Mouse (Mus musculus) heart, postnatal 25 days (tissue): Measurements from ENCODE around the gene Nfic. TPM values are rescaled to one million over a fixed set of nuclear protein-coding genes. Genes with fewer than 3 reads are reported as not detected.

Experiments used
- DNase-seq: peaks from one replicate; pipeline ENCODE4 v3.0.0; 2022; ENCODE audit warnings: low spot score
- intact Hi-C: fragments of 180-260 bp; cut with DNase I; formaldehyde crosslinking; loops from one replicate; pipeline ENCODE4 v1.15.1; 2025
- total RNA-seq, 2 experiments: library from RNA; stranded (reverse); gene quantifications; 2 replicates each; pipeline ENCODE4 v1.2.3; 2021

Nfic gene
- 100 to 1,000 TPM; 110 to 130 TPM for total RNA-seq

- intact Hi-C loops = no loop called here
- DNase-seq = no peak
These were observed at the start of gene Nfic for GRCm38 (mm10) chr10:81455181-81455895. Gene Nfic (minus strand): TSS chr10:81455635.

GRCm38 (mm10) chr10:81502658-81503057, 47.2 kb upstream of the Nfic start:
- intact Hi-C loops = loop anchor here (1.0 to 5.0 kb wide), 4 partner anchors 16 to 670 kb away; partner anchors contain the start of gene Tle6

GRCm38 (mm10) chr10:81501863-81502262, 46.4 kb upstream of the Nfic start:
- intact Hi-C loops = loop anchor here (2.0 to 5.0 kb wide), 3 partner anchors 17 to 670 kb away; partner anchors contain the start of gene Tle6
- no peak for DNase-seq

More at GRCm38 (mm10) chr10:81502658-81503057, 47.2 kb upstream of the Nfic start:
- DNase-seq = peak; percentile 62

- DNase-seq = no peak
These were observed 44.6 kb upstream of the Nfic start, which contains the start of gene S1pr4 for GRCm38 (mm10) chr10:81500032-81500431. Gene S1pr4 (minus strand): TSS chr10:81500132.

GRCm38 (mm10) chr10:81499250-81499901, 43.9 kb upstream of the Nfic start:
- intact Hi-C loops = no loop called here
- peak; percentile 44 for DNase-seq

More at GRCm38 (mm10) chr10:81500032-81500431, 44.6 kb upstream of the Nfic start, which contains the start of gene S1pr4:
- intact Hi-C loops = loop anchor here (5.0 kb wide), 2 partner anchors 102 to 672 kb away; partner anchors contain the start of gene Tle6

GRCm38 (mm10) chr10:81498316-81499249, 43.1 kb upstream of the Nfic start:
- DNase-seq = no peak
- intact Hi-C loops = no loop called here

GRCm38 (mm10) chr10:81497401-81498270, 42.2 kb upstream of the Nfic start:
- no peak for DNase-seq
- intact Hi-C loops = no loop called here

GRCm38 (mm10) chr10:81496969-81497368, 41.5 kb upstream of the Nfic start:
- intact Hi-C loops = no loop called here
- no peak for DNase-seq

GRCm38 (mm10) chr10:81496264-81496901, 40.9 kb upstream of the Nfic start, which contains the start of gene Ncln:
Gene Ncln (minus strand): TSS chr10:81496392.
- DNase-seq = peak; percentile 96
- intact Hi-C loops = no loop called here

GRCm38 (mm10) chr10:81495616-81496263, 40.3 kb upstream of the Nfic start:
- intact Hi-C loops = no loop called here

GRCm38 (mm10) chr10:81495151-81495550, 39.7 kb upstream of the Nfic start:
- no peak for DNase-seq
- intact Hi-C loops = no loop called here

More at GRCm38 (mm10) chr10:81495616-81496263, 40.3 kb upstream of the Nfic start:
- DNase-seq = no peak

- intact Hi-C loops = loop anchor here (5.0 kb wide), 1 partner anchor 597 kb away; no protein-coding TSS in a partner anchor
- DNase-seq = no peak
These were observed 39.0 kb upstream of the Nfic start for GRCm38 (mm10) chr10:81494260-81495041.

- no peak for DNase-seq
- intact Hi-C loops = loop anchor here (5.0 kb wide), 1 partner anchor 596 kb away; no protein-coding TSS in a partner anchor
These were observed 38.3 kb upstream of the Nfic start for GRCm38 (mm10) chr10:81493601-81494220.

- DNase-seq = no peak
- intact Hi-C loops = loop anchor here (5.0 kb wide), 1 partner anchor 595 kb away; no protein-coding TSS in a partner anchor
These were observed 37.3 kb upstream of the Nfic start for GRCm38 (mm10) chr10:81492606-81493240.

GRCm38 (mm10) chr10:81491018-81491417, 35.6 kb upstream of the Nfic start:
- no peak for DNase-seq
- intact Hi-C loops = loop anchor here (5.0 kb wide), 1 partner anchor 594 kb away; no protein-coding TSS in a partner anchor

- intact Hi-C loops = loop anchor here (5.0 kb wide), 1 partner anchor 593 kb away; no protein-coding TSS in a partner anchor
- no peak for DNase-seq
These were observed 34.5 kb upstream of the Nfic start for GRCm38 (mm10) chr10:81489941-81490340.
